Mouse (Mus musculus) gastrocnemius, postnatal 36 days (tissue): ENCODE measurements at regions not wholly inside any gene's neighbourhood (a gene's known extent, or its start where the extent isn't known, plus 50 kb on each side); places are given as distances from the start of the nearest gene placed in this dataset.
A peak's percentile ranks its signal among the peaks of the same experiment; 100 is the strongest.

Experiments used
- DNase-seq, 2 experiments: peaks; one replicate each; pipeline ENCODE4 v3.0.0; 2022
- intact Hi-C: fragments of 180-260 bp; cut with DNase I; formaldehyde crosslinking; loops from one replicate; pipeline ENCODE4 v1.15.1; 2025

GRCm38 (mm10) chr11:22675047-22675446 lies 163.2 kb downstream of the Tmem17 start:
- no peak for DNase-seq
- intact Hi-C loops = no loop called here

- no peak for DNase-seq
- intact Hi-C loops = no loop called here
Measured at GRCm38 (mm10) chr11:22675754-22676153, 163.9 kb downstream of the Tmem17 start.

- intact Hi-C loops = no loop called here
- DNase-seq = peak in 1 of 2 experiments; percentile 11
Measured at GRCm38 (mm10) chr11:22677337-22677736, 165.4 kb downstream of the Tmem17 start.

GRCm38 (mm10) chr11:22684576-22684975 lies 172.7 kb downstream of the Tmem17 start:
- DNase-seq = no peak
- intact Hi-C loops = no loop called here

- no peak for DNase-seq
- intact Hi-C loops = no loop called here
Measured at GRCm38 (mm10) chr11:22690829-22691228, 169.9 kb downstream of the B3gnt2 start.

GRCm38 (mm10) chr11:22692281-22692857 lies 168.4 kb downstream of the B3gnt2 start:
- no peak for DNase-seq
- intact Hi-C loops = no loop called here

GRCm38 (mm10) chr11:22692941-22693341 lies 167.8 kb downstream of the B3gnt2 start:
- intact Hi-C loops = no loop called here
- no peak for DNase-seq

GRCm38 (mm10) chr11:22693376-22693775 lies 167.4 kb downstream of the B3gnt2 start:
- intact Hi-C loops = no loop called here
- DNase-seq = no peak

GRCm38 (mm10) chr11:22693984-22694383 lies 166.8 kb downstream of the B3gnt2 start:
- no peak for DNase-seq
- intact Hi-C loops = no loop called here

GRCm38 (mm10) chr11:22694829-22695228 lies 165.9 kb downstream of the B3gnt2 start:
- intact Hi-C loops = no loop called here

GRCm38 (mm10) chr11:22695237-22695636 lies 165.5 kb downstream of the B3gnt2 start:
- no peak for DNase-seq
- intact Hi-C loops = no loop called here

More at GRCm38 (mm10) chr11:22694829-22695228, 165.9 kb downstream of the B3gnt2 start:
- DNase-seq = no peak

- DNase-seq = no peak
- intact Hi-C loops = no loop called here
Measured at GRCm38 (mm10) chr11:22698057-22698941, 162.5 kb downstream of the B3gnt2 start.

GRCm38 (mm10) chr11:22706082-22706481 lies 154.7 kb downstream of the B3gnt2 start:
- DNase-seq = no peak
- intact Hi-C loops = no loop called here
